Mouse (Mus musculus): ENCODE results near the gene AI467606.

DNA sequence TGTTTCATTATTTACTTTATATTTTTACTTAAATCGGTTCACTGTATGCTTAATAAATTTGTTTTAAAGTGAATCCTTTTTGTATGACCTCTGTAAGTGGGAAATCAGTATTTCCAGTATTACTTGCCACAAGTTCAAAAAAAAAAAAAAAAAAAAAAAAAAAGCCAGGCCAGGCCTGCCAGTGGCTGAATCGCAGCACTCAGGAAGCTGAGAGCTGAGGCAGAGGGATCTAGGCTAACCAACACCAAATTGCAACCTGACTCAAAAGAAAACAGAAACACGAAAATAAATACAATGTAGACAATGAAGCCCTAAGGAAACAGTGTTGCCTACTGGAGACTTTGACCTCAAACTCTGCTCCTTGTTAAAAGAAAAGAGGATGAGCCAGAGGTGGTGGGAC is 2.8 kb downstream of the AI467606 start:
- TF ChIP-seq CTCF (IDR thresholded peaks at IDR 0.05; ENCODE audit: extremely low read depth, insufficient read depth, low read length) (no peak), POLR2A (IDR thresholded peaks at IDR 0.05; ENCODE audit: extremely low read depth, insufficient read depth, low read length) (no peak)

Measured in cortical plate, adult 2 months (tissue).